Mouse (Mus musculus) lung, embryonic 16.5 days (tissue): Measurements from ENCODE around the gene Gm17304. TPM values are rescaled to one million over a fixed set of nuclear protein-coding genes. Genes with fewer than 3 reads are reported as not detected.

Experiments
- ATAC-seq: fragments of 200-750 bp; cut with Nextera tagmentation; 2 replicates; pipeline ENCODE4 v1.8.0; 2017; ENCODE audit warnings: low read depth, mild to moderate bottlenecking, moderate library complexity
- H3K27ac ChIP-seq: fragments of 300-500 bp; sonication (generic); 2 replicates; pipeline ENCODE4 v1.5.1; 2014; ENCODE audit warnings: mild to moderate bottlenecking, control low read depth, low read length
- H3K27me3 ChIP-seq: fragments of 300-500 bp; sonication (generic); 2 replicates; pipeline ENCODE4 v1.6.1; 2014; ENCODE audit warnings: low read depth, low read length, mixed read lengths; ENCODE audit not compliant: control insufficient read depth, insufficient read depth
- H3K36me3 ChIP-seq: fragments of 300-500 bp; sonication (generic); 2 replicates; pipeline ENCODE4 v1.6.1; 2014; ENCODE audit warnings: low read length; ENCODE audit not compliant: control insufficient read depth, insufficient read depth
- H3K4me1 ChIP-seq: fragments of 300-500 bp; sonication (generic); replicated peaks from 2 replicates; pipeline ENCODE4 v1.6.1; 2014; ENCODE audit warnings: low read length, mixed read lengths; ENCODE audit not compliant: control insufficient read depth, insufficient read depth
- H3K4me2 ChIP-seq: fragments of 300-500 bp; sonication (generic); 2 replicates; pipeline ENCODE4 v1.6.1; 2014; ENCODE audit warnings: low read depth, low read length, control low read depth
- H3K4me3 ChIP-seq: fragments of 300-500 bp; sonication (generic); 2 replicates; pipeline ENCODE4 v1.5.1; 2014; ENCODE audit warnings: mild to moderate bottlenecking, low read length, control low read depth
- H3K9ac ChIP-seq: fragments of 300-500 bp; sonication (generic); 2 replicates; pipeline ENCODE4 v1.6.1; 2014; ENCODE audit warnings: low read length, control low read depth
- H3K9me3 ChIP-seq: fragments of 300-500 bp; sonication (generic); 2 replicates; pipeline ENCODE4 v1.6.1; 2016; ENCODE audit warnings: low read length; ENCODE audit not compliant: control insufficient read depth
- WGBS: fragments of 180-500 bp; shearing (Covaris S2); extraction: QIAGEN DNeasy Blood & Tissue Kit; methylation state at CpG from one replicate; pipeline ENCODE4 v1.1.7; 2014; 5-methylcytosine and 5-hydroxymethylcytosine counted together
- polyA plus RNA-seq: library from polyadenylated mRNA; unstranded; fragments of >200 nt; fragmentation: Nextera tagmentation; extraction: Ambion mirVana; gene quantifications from 2 replicates; pipeline ENCODE4 v1.2.1, GENCODE M21; 2015

Gm17304 gene
- polyA plus RNA-seq, 1 experiment from 2014 or later, result not detected

DNA sequence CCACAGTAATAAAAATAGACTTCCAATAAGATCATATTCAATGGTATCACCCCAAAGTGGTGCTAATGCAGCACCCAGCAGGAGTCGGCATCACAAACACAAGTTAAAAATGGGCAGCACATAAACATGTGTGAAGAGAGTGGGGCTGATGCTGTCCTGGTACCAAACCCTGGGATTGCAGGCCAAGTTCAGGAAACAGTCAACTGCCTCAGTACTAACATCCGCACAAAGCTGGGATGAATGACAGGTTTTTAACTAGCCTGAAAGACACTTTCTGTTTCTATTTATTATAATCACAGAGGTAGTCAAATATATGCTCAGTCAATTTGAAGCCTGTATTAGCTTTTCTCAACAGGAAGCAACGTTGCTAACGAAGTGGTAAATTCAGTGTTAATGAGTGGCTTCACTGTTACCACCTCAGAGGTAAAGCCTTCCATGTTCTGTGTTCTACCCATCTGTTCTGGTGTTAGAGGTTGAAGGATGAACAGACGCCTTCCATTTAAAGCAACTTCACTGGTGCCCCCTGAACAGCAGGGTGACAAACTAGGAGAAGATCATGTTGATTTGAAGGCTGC, 31.4 kb downstream of the Gm17304 start:
- no peaks in the 10 kb centered on the region for H3K4me1 ChIP-seq
- no peak overlapping the region for H3K27ac ChIP-seq
- H3K27me3 ChIP-seq, result no peaks in the 10 kb centered on the region

GRCm38 (mm10) chr5:106641876-106642275, 33.0 kb downstream of the Gm17304 start:
- Histone ChIP-seq H3K36me3 (peaks cover 14% of the 10 kb centered on the region), H3K4me3 (no peak overlapping the region), H3K4me2 (no peak overlapping the region), H3K27ac (no peak overlapping the region), H3K9ac (no peak overlapping the region), H3K27me3 (no peaks in the 10 kb centered on the region), H3K9me3 (no peaks in the 10 kb centered on the region), H3K4me1 (no peaks in the 10 kb centered on the region)
- 70% methylated on average over 3 of the region's 3 CpGs for WGBS
- no peak for ATAC-seq

More for the DNA sequence above, 31.4 kb downstream of the Gm17304 start:
- 67% methylated on average over 5 of the region's 5 CpGs for WGBS
- no peak overlapping the region for H3K4me3 ChIP-seq
- ATAC-seq, result no peak
- H3K9ac ChIP-seq, result no peak overlapping the region
- no peak overlapping the region for H3K4me2 ChIP-seq
- no peaks in the 10 kb centered on the region for H3K9me3 ChIP-seq
- peaks cover 23% of the 10 kb centered on the region for H3K36me3 ChIP-seq

DNA sequence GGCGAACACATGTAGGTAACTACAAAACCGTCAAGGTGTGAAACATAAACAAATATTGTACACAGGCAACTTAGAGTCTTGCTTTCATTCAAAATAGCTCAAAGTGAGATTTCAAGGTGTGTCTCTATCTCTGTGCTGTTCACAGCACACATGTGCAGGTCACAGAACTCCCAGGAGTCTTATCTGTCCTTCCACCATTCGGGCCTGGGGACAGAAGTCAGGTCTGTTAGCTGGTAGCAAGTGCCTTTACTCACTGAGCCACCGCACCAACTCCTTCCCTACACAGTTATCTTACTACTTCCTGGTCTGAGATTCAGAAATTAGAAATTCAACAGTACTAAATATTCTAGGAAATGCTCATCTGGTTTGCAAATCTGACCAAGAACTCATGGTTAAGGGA, 34.5 kb downstream of the Gm17304 start:
- H3K9me3 ChIP-seq, result no peaks in the 10 kb centered on the region
- no peak for ATAC-seq
- H3K4me2 ChIP-seq, result no peak overlapping the region
- H3K9ac ChIP-seq, result no peak overlapping the region
- WGBS, result 89% methylated on average over 4 of the region's 4 CpGs
- no peaks in the 10 kb centered on the region for H3K27me3 ChIP-seq
- H3K4me3 ChIP-seq, result no peak overlapping the region
- no peaks in the 10 kb centered on the region for H3K36me3 ChIP-seq
- no peak overlapping the region for H3K27ac ChIP-seq
- no peaks in the 10 kb centered on the region for H3K4me1 ChIP-seq

- Histone ChIP-seq H3K36me3 (no peaks in the 10 kb centered on the region), H3K4me1 (no peaks in the 10 kb centered on the region), H3K4me2 (no peak overlapping the region), H3K27me3 (no peaks in the 10 kb centered on the region), H3K27ac (no peak overlapping the region), H3K4me3 (no peak overlapping the region), H3K9me3 (no peaks in the 10 kb centered on the region), H3K9ac (no peak overlapping the region)
- no peak for ATAC-seq
Observed at GRCm38 (mm10) chr5:106649441-106649840, 40.5 kb downstream of the Gm17304 start.

DNA sequence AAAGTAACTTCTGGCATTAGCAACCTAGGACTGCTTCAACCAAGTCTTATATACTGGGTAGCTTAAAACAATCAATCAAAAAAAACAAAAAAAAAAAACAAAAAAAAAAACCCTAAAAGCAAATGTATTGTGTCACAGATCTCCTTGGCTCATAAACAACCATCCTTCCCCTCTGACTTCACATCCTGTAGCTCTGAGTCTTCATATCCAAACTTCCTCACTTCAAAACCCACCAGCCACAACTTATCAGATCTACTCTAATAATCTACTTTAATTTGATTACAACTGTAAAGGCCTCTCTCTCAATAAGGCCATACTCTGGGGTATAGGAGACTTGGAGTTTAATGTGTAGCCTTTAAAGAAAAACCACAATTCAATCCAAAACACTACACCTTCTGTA, 41.1 kb downstream of the Gm17304 start:
- ATAC-seq, result no peak
- H3K4me3 ChIP-seq, result no peak overlapping the region
- no peak overlapping the region for H3K9ac ChIP-seq
- H3K4me2 ChIP-seq, result no peak overlapping the region
- H3K36me3 ChIP-seq, result peaks cover 3% of the 10 kb centered on the region; the same call in 1 of the 2 replicates
- H3K4me1 ChIP-seq, result no peaks in the 10 kb centered on the region
- no peak overlapping the region for H3K27ac ChIP-seq
- no peaks in the 10 kb centered on the region for H3K27me3 ChIP-seq
- no peaks in the 10 kb centered on the region for H3K9me3 ChIP-seq

DNA sequence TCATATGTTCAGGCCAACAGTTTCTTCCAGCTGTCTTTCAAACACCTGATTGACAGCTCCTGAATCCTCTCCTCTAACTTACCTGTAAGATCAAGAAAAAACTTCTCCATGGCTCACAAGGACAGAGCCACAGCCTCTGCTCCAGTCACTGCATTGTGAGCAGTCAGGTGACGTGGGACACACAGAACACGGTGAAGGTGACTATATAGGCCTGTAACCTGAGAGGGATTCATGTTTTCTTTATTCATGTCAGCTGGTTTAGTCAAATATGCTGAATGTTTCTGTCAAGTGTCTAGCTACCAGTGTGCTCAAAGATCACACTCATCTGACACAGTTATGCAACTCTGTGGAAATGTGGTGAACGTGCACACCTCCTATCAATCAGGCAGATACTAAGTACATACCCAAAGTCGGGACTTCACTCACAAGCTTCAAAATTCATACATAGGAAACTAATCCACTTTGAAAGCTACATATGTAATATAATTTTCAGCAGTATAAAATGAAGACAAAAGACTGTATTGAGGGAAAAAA, 43.4 kb downstream of the Gm17304 start:
- Histone ChIP-seq H3K9me3 (no peaks in the 10 kb centered on the region), H3K36me3 (peaks cover 6% of the 10 kb centered on the region), H3K27ac (no peak overlapping the region), H3K9ac (no peak overlapping the region), H3K4me1 (no peaks in the 10 kb centered on the region), H3K4me3 (no peak overlapping the region), H3K4me2 (no peak overlapping the region), H3K27me3 (no peaks in the 10 kb centered on the region)
- no peak for ATAC-seq
- WGBS, result 71% methylated on average over 4 of the region's 4 CpGs

GRCm38 (mm10) chr5:106652790-106653328, 44.0 kb downstream of the Gm17304 start:
- Histone ChIP-seq H3K4me1 (no peaks in the 10 kb centered on the region), H3K27ac (no peak overlapping the region), H3K36me3 (peaks cover 6% of the 10 kb centered on the region), H3K27me3 (no peaks in the 10 kb centered on the region), H3K4me2 (no peak overlapping the region), H3K4me3 (no peak overlapping the region), H3K9ac (no peak overlapping the region), H3K9me3 (no peaks in the 10 kb centered on the region)
- ATAC-seq, result no peak
- 80% methylated on average over 3 of the region's 3 CpGs for WGBS

Other genes with a start within 250 kb of the Gm17304 start
- not detected in 2 replicates for gene Barhl2, start 150.9 kb upstream of the Gm17304 start, polyA plus RNA-seq
- 61.5 and 65.4 TPM in 2 replicates for gene Zfp644, start 88.2 kb downstream of the Gm17304 start, polyA plus RNA-seq